Mouse (Mus musculus): Measurements from ENCODE around the gene Gfm1.
A peak's percentile ranks its signal among the peaks of the same experiment; 100 is the strongest.

- TF ChIP-seq CTCF (IDR thresholded peaks at IDR 0.05; ENCODE audit: low read depth): peak; percentile 39
- TF ChIP-seq EP300 (IDR thresholded peaks at IDR 0.05; ENCODE audit: low read depth): no peak
Observed at GRCm38 (mm10) chr3:67447143-67447542, 17.2 kb downstream of the Gfm1 start.

Data from liver, embryonic 14.5 days (tissue).